Mouse (Mus musculus) heart, postnatal 0 days (tissue): ENCODE results near the gene Adgrf1.
A peak's percentile ranks its signal among the peaks of the same experiment; 100 is the strongest.

Experiments
- CTCF ChIP-seq: IDR thresholded peaks from 2 replicates; pipeline ENCODE4 v1.5.1; 2016; ENCODE audit warnings: antibody characterized with exemption, control low read depth, low read depth
- EP300 ChIP-seq: IDR thresholded peaks from 2 replicates; pipeline ENCODE4 v1.6.1; 2016; ENCODE audit warnings: antibody characterized with exemption, low read depth

DNA sequence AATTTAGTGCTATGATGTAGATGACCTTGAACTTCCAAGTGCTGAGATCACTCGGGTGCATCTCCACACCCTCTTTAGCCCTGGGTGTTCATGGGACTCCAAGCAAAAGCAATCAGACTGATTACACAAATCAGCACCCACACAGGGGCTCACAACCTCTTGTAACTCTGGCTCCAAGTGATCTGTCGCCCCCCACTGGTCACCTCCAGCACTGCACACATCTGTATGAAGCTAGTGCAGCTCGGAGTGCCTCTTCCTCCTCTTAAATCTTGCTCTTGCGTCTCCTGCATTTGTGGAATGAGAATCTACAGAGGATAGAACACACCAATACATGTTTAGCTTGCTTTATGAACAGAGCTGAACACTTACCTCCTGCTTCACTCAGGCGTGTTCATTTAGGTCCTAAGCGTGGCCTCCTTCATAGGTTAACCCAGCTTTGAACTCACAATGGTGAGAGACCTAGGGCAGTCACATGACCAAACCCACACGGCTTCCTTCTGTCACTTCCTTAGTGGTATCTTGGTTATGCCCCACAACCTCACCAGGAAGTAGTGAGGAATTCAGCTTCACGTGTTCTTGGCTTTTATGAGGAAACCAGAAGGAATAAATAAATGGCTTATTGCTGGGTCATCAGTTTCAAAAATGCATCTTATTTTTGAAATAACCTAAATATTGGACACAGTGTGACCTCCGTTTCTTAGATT lies 2.9 kb upstream of the Adgrf1 start:
- TF ChIP-seq EP300: no peak
- 0 out of 2 replicates have a peak, but pooled peaks have one; percentile 14 for TF ChIP-seq CTCF
